Mouse (Mus musculus): Measurements from ENCODE around the gene Dpf2.

- TF ChIP-seq CTCF (IDR thresholded peaks at IDR 0.05; ENCODE audit: borderline replicate concordance, extremely low read depth, insufficient read depth, insufficient read length) (no peak), POLR2A (IDR thresholded peaks at IDR 0.05; ENCODE audit: borderline replicate concordance, extremely low read depth, insufficient read depth, insufficient read length, poor library complexity, severe bottlenecking) (no peak)
Measured at GRCm38 (mm10) chr19:5940173-5940572, 27.4 kb upstream of the Dpf2 start.
